Mouse (Mus musculus) forebrain, embryonic 10.5 days (tissue): ENCODE measurements around the gene Pbld1. TPM values are rescaled to one million over a fixed set of nuclear protein-coding genes. Genes with fewer than 3 reads are reported as not detected.

Experiments
- polyA plus RNA-seq: library from polyadenylated mRNA; unstranded; fragments of >200 nt; fragmentation: Nextera tagmentation; extraction: Ambion mirVana; gene quantifications from 2 replicates; pipeline ENCODE4 v1.2.1, GENCODE M21; 2016

Pbld1 gene
- polyA plus RNA-seq, 1 experiment from 2014 or later = 1.5 TPM

Other genes with a start within 250 kb of the Pbld1 start
- gene Tet1, start 151.2 kb upstream of the Pbld1 start, polyA plus RNA-seq = 30.6 and 33.1 TPM in 2 replicates
- gene Slc25a16, start 139.5 kb upstream of the Pbld1 start, polyA plus RNA-seq = 10.7 and 11.9 TPM in 2 replicates
- gene Dna2, start 113.1 kb upstream of the Pbld1 start, polyA plus RNA-seq = 40.5 and 41.3 TPM in 2 replicates
- 26.5 and 28.7 TPM in 2 replicates for gene Rufy2, start 79.9 kb upstream of the Pbld1 start, polyA plus RNA-seq
- 218 and 221 TPM in 2 replicates for gene Hnrnph3, start 35.9 kb upstream of the Pbld1 start, polyA plus RNA-seq
- gene Pbld2, start 35.8 kb upstream of the Pbld1 start, polyA plus RNA-seq = 0.76 and 0.93 TPM in 2 replicates
- 0.55 and 0.73 TPM in 2 replicates for gene Atoh7, start 39.5 kb downstream of the Pbld1 start, polyA plus RNA-seq
- gene Mypn, start 143.8 kb downstream of the Pbld1 start, polyA plus RNA-seq = 0.05 and 0.11 TPM in 2 replicates
- gene Herc4, start 183.6 kb downstream of the Pbld1 start, polyA plus RNA-seq = 50.0 and 54.0 TPM in 2 replicates